Mouse (Mus musculus): ENCODE results near the gene Fam172a. TPM values are rescaled to one million over a fixed set of nuclear protein-coding genes. Genes with fewer than 3 reads are reported as not detected.

Fam172a gene
- polyA plus RNA-seq, 1 experiment from 2014 or later = 29.4 TPM

- H3K27me3 ChIP-seq (ENCODE audit: control insufficient read depth, insufficient read depth, low read depth, low read length) = no peaks in the 10 kb centered on the region
- WGBS = 60% methylated on average over 3 of the region's 3 CpGs
- H3K4me1 ChIP-seq (replicated peaks; ENCODE audit: control insufficient read depth, insufficient read depth, low read length) = no peaks in the 10 kb centered on the region
- no peak overlapping the region for H3K4me2 ChIP-seq (ENCODE audit: low read depth, low read length)
- H3K4me3 ChIP-seq (ENCODE audit: low read length) = no peak overlapping the region
- no peak overlapping the region for H3K27ac ChIP-seq (ENCODE audit: low read length)
- H3K36me3 ChIP-seq (ENCODE audit: control insufficient read depth, insufficient read depth, low read length) = no peaks in the 10 kb centered on the region
- H3K9me3 ChIP-seq (ENCODE audit: control insufficient read depth, low read length) = no peaks in the 10 kb centered on the region
- no peak overlapping the region for H3K9ac ChIP-seq (ENCODE audit: low read length)
- ATAC-seq (ENCODE audit: low read depth) = no peak
Measured at GRCm38 (mm10) chr13:78104851-78105250, 403.0 kb downstream of the Fam172a start.

- Histone ChIP-seq H3K4me2 (ENCODE audit: low read depth, low read length) (no peak overlapping the region), H3K9me3 (ENCODE audit: control insufficient read depth, low read length) (no peaks in the 10 kb centered on the region), H3K9ac (ENCODE audit: low read length) (no peak overlapping the region), H3K4me1 (replicated peaks; ENCODE audit: control insufficient read depth, insufficient read depth, low read length) (no peaks in the 10 kb centered on the region), H3K27me3 (ENCODE audit: control insufficient read depth, insufficient read depth, low read depth, low read length) (no peaks in the 10 kb centered on the region), H3K36me3 (ENCODE audit: control insufficient read depth, insufficient read depth, low read length) (no peaks in the 10 kb centered on the region), H3K27ac (ENCODE audit: low read length) (no peak overlapping the region), H3K4me3 (ENCODE audit: low read length) (no peak overlapping the region)
- ATAC-seq (ENCODE audit: low read depth) = no peak
- 73% methylated on average over 4 of the region's 4 CpGs for WGBS
Measured at GRCm38 (mm10) chr13:78110648-78111047, 408.8 kb downstream of the Fam172a start.

- Histone ChIP-seq H3K4me1 (replicated peaks; ENCODE audit: control insufficient read depth, insufficient read depth, low read length) (no peaks in the 10 kb centered on the region), H3K27ac (ENCODE audit: low read length) (no peak overlapping the region), H3K4me2 (ENCODE audit: low read depth, low read length) (no peak overlapping the region), H3K4me3 (ENCODE audit: low read length) (no peak overlapping the region), H3K36me3 (ENCODE audit: control insufficient read depth, insufficient read depth, low read length) (no peaks in the 10 kb centered on the region), H3K9ac (ENCODE audit: low read length) (no peak overlapping the region), H3K9me3 (ENCODE audit: control insufficient read depth, low read length) (no peaks in the 10 kb centered on the region), H3K27me3 (ENCODE audit: control insufficient read depth, insufficient read depth, low read depth, low read length) (no peaks in the 10 kb centered on the region)
- WGBS = 91% methylated on average over 4 of the region's 4 CpGs
- ATAC-seq (ENCODE audit: low read depth) = no peak
Measured at GRCm38 (mm10) chr13:78113978-78114377, 412.1 kb downstream of the Fam172a start.

DNA sequence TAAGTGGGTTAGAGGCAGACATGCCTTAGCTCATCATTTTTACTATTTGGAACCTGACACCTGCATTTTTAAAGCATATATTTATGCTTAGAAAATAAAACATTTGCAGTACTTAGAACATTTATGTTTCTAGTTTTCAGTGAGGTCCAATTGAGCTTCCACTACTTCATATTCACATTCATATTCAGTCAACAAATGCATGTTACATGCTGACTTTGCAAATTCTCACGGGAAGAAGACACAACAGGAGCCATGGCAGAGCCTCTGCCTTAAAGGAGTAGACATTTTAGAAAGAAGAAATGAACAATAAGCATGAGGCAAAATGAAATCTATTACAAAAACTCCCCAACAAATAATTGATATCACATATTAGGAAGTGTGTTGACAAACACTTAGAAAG is 416.9 kb downstream of the Fam172a start:
- 77% methylated on average over 1 of the region's 1 CpGs for WGBS
- no peak for ATAC-seq (ENCODE audit: low read depth)
- no peak overlapping the region for H3K4me3 ChIP-seq (ENCODE audit: low read length)
- no peaks in the 10 kb centered on the region for H3K27me3 ChIP-seq (ENCODE audit: control insufficient read depth, insufficient read depth, low read depth, low read length)
- no peak overlapping the region for H3K4me2 ChIP-seq (ENCODE audit: low read depth, low read length)
- H3K36me3 ChIP-seq (ENCODE audit: control insufficient read depth, insufficient read depth, low read length) = no peaks in the 10 kb centered on the region
- no peak overlapping the region for H3K9ac ChIP-seq (ENCODE audit: low read length)
- no peaks in the 10 kb centered on the region for H3K4me1 ChIP-seq (replicated peaks; ENCODE audit: control insufficient read depth, insufficient read depth, low read length)
- H3K27ac ChIP-seq (ENCODE audit: low read length) = no peak overlapping the region
- no peaks in the 10 kb centered on the region for H3K9me3 ChIP-seq (ENCODE audit: control insufficient read depth, low read length)

GRCm38 (mm10) chr13:78121991-78122390 is 420.2 kb downstream of the Fam172a start:
- Histone ChIP-seq H3K36me3 (ENCODE audit: control insufficient read depth, insufficient read depth, low read length) (no peaks in the 10 kb centered on the region), H3K27ac (ENCODE audit: low read length) (no peak overlapping the region), H3K9me3 (ENCODE audit: control insufficient read depth, low read length) (no peaks in the 10 kb centered on the region), H3K27me3 (ENCODE audit: control insufficient read depth, insufficient read depth, low read depth, low read length) (no peaks in the 10 kb centered on the region), H3K4me3 (ENCODE audit: low read length) (no peak overlapping the region), H3K4me1 (replicated peaks; ENCODE audit: control insufficient read depth, insufficient read depth, low read length) (no peaks in the 10 kb centered on the region), H3K4me2 (ENCODE audit: low read depth, low read length) (no peak overlapping the region), H3K9ac (ENCODE audit: low read length) (no peak overlapping the region)
- peak; percentile 74 for ATAC-seq (ENCODE audit: low read depth)
- WGBS = 62% methylated on average over 7 of the region's 7 CpGs

DNA sequence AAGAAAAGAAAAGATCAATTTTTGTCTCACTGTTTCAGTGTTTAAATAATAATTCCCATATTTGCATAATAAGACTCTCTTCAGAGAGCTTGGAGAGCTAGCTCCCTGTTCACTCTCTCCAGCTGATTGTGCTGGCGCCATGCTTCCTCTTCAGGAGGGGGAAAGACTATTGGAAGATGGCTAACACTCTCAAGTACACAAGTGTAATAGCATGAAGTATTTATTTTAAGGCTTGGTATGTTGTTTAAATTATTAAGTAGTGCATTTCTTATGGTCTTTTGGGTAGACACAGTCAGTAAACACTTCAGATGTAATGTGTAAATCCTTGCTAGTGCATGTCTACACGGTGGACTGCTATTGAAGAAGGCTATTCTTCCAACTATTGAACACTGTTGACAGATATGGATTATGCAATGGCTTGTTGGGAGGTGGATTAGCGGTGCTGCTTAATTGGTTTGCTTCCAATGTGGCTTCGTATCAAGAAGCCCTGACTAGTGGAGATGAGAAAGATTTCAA is 422.1 kb downstream of the Fam172a start:
- 60% methylated on average over 4 of the region's 4 CpGs for WGBS
- Histone ChIP-seq H3K4me2 (ENCODE audit: low read depth, low read length) (no peak overlapping the region), H3K4me3 (ENCODE audit: low read length) (no peak overlapping the region), H3K4me1 (replicated peaks; ENCODE audit: control insufficient read depth, insufficient read depth, low read length) (no peaks in the 10 kb centered on the region), H3K9ac (ENCODE audit: low read length) (no peak overlapping the region), H3K9me3 (ENCODE audit: control insufficient read depth, low read length) (no peaks in the 10 kb centered on the region), H3K27me3 (ENCODE audit: control insufficient read depth, insufficient read depth, low read depth, low read length) (no peaks in the 10 kb centered on the region), H3K36me3 (ENCODE audit: control insufficient read depth, insufficient read depth, low read length) (no peaks in the 10 kb centered on the region), H3K27ac (ENCODE audit: low read length) (no peak overlapping the region)
- peak; percentile 73 for ATAC-seq (ENCODE audit: low read depth)

GRCm38 (mm10) chr13:78157465-78157864 is 455.6 kb downstream of the Fam172a start:
- no peak for ATAC-seq (ENCODE audit: low read depth)
- Histone ChIP-seq H3K9ac (ENCODE audit: low read length) (no peak overlapping the region), H3K27me3 (ENCODE audit: control insufficient read depth, insufficient read depth, low read depth, low read length) (peaks cover 4% of the 10 kb centered on the region; the same call in 1 of the 2 replicates), H3K4me3 (ENCODE audit: low read length) (no peak overlapping the region), H3K9me3 (ENCODE audit: control insufficient read depth, low read length) (no peaks in the 10 kb centered on the region), H3K4me1 (replicated peaks; ENCODE audit: control insufficient read depth, insufficient read depth, low read length) (no peaks in the 10 kb centered on the region), H3K36me3 (ENCODE audit: control insufficient read depth, insufficient read depth, low read length) (no peaks in the 10 kb centered on the region), H3K27ac (ENCODE audit: low read length) (no peak overlapping the region), H3K4me2 (ENCODE audit: low read depth, low read length) (no peak overlapping the region)
- WGBS = 87% methylated on average over 5 of the region's 5 CpGs

- Histone ChIP-seq H3K4me2 (ENCODE audit: low read depth, low read length) (no peak overlapping the region), H3K27me3 (ENCODE audit: control insufficient read depth, insufficient read depth, low read depth, low read length) (peaks cover 20% of the 10 kb centered on the region), H3K36me3 (ENCODE audit: control insufficient read depth, insufficient read depth, low read length) (no peaks in the 10 kb centered on the region), H3K4me3 (ENCODE audit: low read length) (no peak overlapping the region), H3K27ac (ENCODE audit: low read length) (no peak overlapping the region), H3K9ac (ENCODE audit: low read length) (no peak overlapping the region), H3K9me3 (ENCODE audit: control insufficient read depth, low read length) (no peaks in the 10 kb centered on the region), H3K4me1 (replicated peaks; ENCODE audit: control insufficient read depth, insufficient read depth, low read length) (no peaks in the 10 kb centered on the region)
- 55% methylated on average over 2 of the region's 2 CpGs for WGBS
- ATAC-seq (ENCODE audit: low read depth) = no peak
Measured at GRCm38 (mm10) chr13:78162149-78162548, 460.3 kb downstream of the Fam172a start.

- Histone ChIP-seq H3K36me3 (ENCODE audit: control insufficient read depth, insufficient read depth, low read length) (no peaks in the 10 kb centered on the region), H3K4me1 (replicated peaks; ENCODE audit: control insufficient read depth, insufficient read depth, low read length) (no peaks in the 10 kb centered on the region), H3K27ac (ENCODE audit: low read length) (no peak overlapping the region), H3K9ac (ENCODE audit: low read length) (peak overlapping the region; percentile 59), H3K27me3 (ENCODE audit: control insufficient read depth, insufficient read depth, low read depth, low read length) (peaks cover 23% of the 10 kb centered on the region), H3K4me3 (ENCODE audit: low read length) (peak overlapping the region; percentile 67), H3K4me2 (ENCODE audit: low read depth, low read length) (peak overlapping the region; percentile 99), H3K9me3 (ENCODE audit: control insufficient read depth, low read length) (no peaks in the 10 kb centered on the region)
- under 1% methylated on average over 81 of the region's 86 CpGs for WGBS
- peak; percentile 97 for ATAC-seq (ENCODE audit: low read depth)
Measured at GRCm38 (mm10) chr13:78163087-78163958, 461.5 kb downstream of the Fam172a start.

All from lung, embryonic 16.5 days (tissue).